Mouse (Mus musculus) gastrocnemius, adult 18-20 months (tissue): ENCODE data around the gene Bbs12. TPM values are rescaled to one million over a fixed set of nuclear protein-coding genes. Genes with fewer than 3 reads are reported as not detected.

ENCODE experiments used
- DNase-seq: peaks from one replicate; pipeline ENCODE4 v3.0.0; 2021; ENCODE audit warnings: low spot score
- total RNA-seq, 2 experiments: library from RNA; stranded (reverse); gene quantifications; 2 replicates each; pipeline ENCODE4 v1.2.3; 2021

Gene Bbs12
- total RNA-seq, 2 experiments from 2014 or later: 0.50 to 0.57 TPM

DNA sequence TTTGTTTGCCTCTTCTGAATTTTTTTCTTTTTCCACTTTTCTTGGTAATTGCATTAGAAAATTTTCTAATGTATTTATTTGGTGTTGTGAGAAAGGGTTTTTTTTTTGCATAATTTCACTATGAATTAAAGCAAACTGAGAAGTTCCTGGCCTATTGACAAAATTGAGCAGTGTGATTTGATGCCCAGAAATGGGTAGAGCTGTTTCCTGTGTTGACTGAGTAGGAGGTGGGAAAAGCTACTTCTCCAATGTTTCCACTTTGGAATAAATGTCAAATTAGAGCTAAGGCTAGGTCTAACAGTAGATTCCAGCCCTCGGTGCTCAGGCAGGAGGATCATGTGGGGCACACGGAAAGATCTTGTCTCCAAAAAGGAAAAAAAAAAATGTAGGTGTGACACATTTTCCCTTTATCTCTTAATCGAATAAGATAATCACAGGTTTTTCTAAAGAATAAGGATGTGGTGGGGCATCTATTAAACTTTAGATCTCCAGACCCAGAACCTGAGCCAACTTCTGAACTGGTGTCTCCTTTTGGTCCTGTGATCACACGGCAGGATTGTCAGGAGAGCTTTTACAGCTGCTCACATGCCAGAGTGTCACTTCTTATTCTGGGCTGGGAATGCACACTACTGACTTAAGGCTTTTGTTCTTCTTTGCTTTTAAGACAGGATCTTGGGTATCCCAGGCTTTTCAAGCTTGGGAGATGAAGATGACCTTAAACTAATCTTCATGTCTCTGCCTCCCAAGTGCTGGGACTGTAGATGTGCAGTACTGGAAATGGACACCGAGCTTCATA is 13.2 kb downstream of the Bbs12 start:
- no peak for DNase-seq

DNA sequence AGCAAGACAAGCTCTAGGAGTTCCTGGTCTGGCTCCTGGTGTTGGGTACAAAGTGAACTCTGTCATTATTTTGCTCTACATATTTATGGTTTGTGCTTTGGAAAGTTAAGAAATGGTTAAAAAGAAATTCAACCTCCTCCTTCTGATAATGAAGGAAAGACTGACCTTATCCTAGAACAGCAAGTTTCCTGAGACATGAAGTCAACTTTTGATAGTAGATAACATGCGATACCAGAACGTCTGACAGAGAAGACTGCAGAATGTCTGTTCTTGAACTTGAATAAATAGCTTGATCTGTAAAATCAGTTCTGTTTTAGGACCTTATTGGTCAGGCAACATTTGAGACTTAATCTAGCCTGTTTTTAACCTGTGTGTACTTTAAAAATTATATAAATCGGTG is 14.3 kb downstream of the Bbs12 start:
- no peak for DNase-seq

DNA sequence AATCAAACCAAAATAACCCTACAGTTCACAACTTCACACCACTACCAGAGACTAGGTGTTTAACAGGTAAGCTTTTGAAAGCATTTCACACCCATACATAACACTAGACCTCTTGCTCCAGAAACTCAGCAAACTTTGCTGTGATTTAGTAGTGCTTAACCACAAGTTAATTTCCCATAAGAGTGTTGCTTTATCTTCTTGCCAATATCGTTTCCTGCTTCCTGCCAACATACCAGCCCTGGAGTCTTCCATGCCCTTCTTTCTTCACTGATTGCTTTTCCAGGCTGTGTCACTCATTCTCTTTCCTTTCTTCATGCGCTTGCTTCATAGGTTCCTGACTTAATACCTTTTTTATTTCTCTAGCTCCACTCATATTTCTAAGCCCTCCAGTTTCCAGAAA is 16.1 kb downstream of the Bbs12 start:
- DNase-seq: no peak

DNA sequence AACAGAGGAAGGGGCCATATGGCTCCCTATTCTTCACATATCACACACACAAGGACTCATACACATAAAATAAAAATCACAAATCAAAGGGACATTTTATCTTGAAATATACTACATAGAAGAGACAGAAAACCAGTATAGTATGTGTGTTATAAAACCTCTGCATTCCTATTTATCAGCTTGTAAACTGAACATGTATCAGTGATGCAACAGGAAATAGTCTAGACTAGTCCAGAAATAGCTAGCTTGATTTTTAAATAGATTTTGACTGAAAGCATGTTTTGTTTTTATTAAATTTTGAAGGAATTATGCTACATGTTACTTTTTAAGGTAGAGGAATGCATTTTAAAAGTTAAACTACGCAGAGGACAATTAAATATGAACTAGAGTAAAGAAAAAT is 17.6 kb downstream of the Bbs12 start:
- no peak for DNase-seq

DNA sequence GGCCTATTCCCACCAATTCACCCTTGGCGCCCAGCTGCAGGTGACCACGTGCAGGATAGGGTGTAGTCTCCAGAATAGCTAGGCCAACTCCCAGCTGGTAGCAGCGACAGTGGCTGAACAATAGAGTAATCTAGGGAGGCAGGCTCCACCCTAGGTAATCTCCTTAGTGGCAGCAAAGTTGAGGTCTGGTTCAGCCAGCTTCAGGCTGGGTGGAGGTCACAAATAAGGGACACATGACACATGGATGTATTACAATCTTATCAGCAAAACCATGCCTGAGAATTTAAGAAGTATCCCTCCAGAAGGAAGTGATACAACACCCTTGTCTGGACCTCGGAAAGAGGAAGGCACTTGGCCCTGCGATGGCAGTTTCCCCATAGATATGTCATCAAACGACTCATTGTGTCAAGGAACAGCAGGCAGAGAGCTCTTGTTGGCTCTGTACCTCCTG is 19.7 kb downstream of the Bbs12 start:
- DNase-seq: no peak

DNA sequence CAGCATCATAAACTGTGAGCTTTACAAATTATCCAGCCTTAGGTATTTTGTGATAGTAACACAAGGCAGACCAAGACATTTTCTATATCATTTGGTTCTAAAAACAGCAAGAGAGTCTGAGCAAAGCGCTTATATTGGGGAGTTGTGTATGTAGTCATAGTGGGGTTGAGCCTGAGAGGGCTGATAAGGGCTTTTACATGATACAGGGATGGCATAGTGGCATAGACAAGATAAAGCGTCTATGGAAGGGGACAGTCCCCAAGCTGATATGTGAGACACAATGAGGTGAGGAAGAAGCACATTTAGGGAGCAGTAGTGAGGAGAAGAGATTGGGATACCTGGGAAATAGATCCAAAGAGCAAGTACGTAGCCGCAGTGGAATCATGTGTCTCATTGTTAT is 21.7 kb downstream of the Bbs12 start:
- DNase-seq: no peak

DNA sequence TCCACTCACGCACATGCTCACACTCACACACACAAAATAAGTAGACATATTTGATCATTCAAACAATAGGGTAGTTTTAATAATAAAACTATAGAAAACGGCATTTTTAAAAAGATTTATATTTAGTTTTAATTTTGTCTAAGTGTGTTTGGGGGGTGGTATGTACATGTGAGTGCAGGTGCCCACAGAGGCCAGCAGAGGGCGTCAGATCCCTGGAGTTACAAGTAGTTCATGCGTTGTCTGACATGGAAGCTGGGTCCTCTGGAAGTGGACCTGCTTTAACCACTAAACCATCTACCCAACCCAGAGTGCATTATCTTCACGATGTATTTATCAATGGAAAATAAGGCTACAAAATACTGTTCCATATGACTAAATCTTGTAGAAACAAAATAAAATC is 28.8 kb downstream of the Bbs12 start:
- peak; percentile 63 for DNase-seq

DNA sequence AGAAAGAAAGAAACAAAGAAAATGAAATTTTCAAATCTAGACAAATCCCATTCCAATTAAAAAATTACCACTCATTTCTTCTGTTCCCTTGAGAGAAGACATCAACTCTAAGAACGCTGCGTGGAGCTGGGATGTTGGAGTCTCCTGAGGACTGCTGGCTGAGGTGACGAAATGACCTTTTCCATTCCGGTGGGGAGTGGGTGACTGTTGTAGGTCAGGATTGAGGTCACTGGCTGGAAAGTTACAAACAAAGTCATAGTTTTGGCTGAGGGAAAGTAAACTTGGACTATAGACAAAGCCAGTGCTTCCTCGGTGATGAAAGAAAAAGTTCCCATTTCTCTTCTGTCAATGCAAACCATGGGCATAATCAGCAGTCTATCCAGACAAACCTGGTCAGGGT is 30.5 kb downstream of the Bbs12 start:
- DNase-seq: peak; percentile 41

DNA sequence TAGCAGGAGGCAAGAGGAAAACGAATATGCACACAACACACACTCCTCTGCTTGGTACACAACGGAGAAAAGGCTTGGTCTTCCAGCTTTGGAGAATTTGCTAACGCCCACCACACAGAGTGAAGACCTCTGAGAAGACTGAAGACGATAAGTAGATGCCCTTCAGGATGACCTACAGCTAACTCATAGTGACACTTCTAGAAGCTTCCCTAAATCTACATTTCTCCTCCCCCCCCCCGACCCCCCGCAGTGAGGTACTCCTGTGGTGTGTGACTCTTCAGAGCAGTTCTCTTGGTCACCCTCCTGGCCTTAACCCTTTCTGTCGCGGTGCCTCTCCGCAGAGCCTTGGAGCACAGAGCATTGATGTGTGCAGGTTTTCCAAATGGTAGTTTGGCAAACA is 35.3 kb downstream of the Bbs12 start:
- DNase-seq: no peak

DNA sequence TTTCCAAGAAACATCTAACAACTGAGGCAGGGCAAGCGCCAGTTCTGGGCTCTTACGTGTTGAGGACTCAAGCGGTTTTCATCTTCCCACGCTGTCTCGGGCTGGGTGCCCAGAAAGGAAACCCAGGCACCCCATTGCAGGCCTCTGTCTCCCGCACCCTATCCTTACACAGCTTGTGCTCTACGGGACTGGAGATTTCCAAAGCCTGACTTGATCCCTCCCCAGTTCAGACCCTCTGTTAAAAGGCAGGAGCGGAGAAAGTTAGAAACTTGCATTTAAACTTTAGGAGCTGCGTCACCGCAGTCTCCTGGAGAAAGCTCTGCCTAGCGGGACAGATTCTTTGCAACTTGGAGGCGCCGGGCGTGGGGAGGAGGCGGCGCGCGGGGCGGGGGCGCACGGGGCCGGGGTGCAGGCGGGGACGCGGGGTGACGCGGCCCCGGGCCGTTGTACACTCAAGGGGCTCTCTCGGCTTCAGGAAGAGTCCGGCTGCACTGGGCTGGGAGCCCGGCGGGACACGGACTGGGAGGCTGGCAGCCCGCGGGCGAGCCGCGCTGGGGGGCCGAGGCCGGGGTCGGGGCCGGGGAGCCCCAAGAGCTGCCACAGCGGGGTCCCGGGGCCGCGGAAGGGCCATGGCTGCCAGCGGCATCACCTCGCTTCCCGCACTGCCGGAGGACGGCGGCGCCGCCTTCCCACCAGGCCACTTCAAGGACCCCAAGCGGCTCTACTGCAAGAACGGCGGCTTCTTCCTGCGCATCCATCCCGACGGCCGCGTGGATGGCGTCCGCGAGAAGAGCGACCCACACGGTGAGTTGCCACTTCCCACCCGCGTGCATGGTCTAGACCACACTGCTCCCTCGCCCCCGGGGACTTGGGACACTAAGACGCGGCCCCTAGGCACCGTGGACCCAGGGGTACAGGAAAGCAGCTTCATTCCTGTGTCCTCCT is 36.1 kb downstream of the Bbs12 start, which contains the start of gene Fgf2:
Fgf2 (plus strand) TSS at position 126 of the 945 bp plus-strand sequence.
- peak; percentile 56 for DNase-seq

DNA sequence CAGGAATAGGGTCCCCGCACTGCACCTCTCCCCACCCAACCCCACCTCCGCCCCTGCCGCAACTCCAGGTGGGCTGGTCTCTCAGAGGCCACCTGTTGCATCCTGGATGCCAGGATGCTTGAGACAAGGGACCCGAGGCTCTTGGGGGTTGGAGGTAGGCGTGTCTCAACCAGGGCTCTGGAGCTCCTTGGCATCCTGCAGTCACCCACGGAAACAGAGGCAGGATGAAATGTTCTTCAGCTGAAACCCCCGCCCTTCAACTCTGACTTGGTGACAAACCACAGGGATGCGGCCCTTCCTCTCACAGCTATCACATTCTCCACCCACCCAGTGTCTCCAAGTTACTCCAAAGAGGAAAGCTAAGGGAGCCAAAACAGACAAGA is 36.8 kb downstream of the Bbs12 start:
- DNase-seq: no peak

DNA sequence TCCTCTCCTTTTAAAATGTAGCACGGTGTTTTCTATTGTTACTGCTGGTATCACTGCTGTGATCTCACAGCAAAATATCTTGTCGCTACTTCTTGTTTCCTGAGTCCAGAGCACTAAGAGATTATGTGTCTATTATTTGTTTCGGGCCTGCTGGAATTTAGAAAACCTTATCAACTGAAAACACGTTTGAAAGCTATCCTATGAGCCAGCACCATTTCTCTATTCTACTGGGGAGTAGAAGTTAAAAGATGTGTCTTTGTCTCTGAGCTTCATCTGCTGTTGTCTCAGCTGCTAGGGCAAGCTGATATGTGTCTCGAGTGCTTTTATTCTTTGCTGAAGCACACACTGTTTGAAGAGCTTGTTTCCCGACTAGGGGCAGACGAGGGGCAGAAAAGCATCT is 38.0 kb downstream of the Bbs12 start:
- DNase-seq: no peak

DNA sequence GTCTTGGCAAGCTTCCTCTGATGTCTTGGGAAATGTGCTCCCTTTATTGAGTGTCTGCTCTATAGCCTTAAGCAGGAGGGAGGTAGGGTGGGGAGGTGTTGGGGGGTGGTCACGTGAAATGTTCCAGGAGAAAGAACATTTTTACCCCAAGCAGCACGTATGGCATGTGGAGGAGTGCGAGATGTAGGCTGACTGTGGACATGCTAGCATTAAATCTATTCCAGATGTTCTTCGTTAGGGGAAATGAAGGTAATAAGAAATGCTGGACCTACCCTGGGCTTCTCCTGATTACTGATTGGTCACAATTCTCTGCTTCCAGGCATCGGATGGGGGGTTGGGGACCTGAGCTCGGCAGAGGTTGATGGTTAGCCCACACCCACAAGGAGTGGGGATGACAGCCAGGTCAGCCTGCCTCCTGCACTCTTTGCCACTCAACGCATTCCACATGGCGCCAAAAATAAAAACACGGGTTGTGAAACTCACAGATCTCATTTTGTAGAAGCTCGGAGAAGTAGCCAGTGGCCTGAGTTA is 41.7 kb downstream of the Bbs12 start:
- peak; percentile 69 for DNase-seq

DNA sequence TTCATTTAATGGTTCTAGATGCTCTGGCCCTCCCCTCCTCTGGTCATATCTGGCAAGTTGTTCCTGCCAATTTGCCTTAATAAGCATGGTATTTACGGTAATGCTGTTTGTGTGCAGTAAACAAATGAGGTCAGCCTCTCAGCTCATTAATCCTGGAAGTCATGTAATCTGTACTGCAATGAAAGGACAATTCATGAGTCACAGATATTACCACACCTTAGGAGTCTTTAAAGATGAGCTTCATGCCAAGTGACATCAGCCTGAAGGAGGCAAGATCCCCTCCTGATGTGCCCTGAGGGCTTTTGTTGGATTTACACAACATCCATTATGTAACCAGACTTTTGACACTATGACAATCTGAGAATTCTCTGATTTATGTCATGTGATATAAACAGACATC is 42.4 kb downstream of the Bbs12 start:
- peak; percentile 27 for DNase-seq

DNA sequence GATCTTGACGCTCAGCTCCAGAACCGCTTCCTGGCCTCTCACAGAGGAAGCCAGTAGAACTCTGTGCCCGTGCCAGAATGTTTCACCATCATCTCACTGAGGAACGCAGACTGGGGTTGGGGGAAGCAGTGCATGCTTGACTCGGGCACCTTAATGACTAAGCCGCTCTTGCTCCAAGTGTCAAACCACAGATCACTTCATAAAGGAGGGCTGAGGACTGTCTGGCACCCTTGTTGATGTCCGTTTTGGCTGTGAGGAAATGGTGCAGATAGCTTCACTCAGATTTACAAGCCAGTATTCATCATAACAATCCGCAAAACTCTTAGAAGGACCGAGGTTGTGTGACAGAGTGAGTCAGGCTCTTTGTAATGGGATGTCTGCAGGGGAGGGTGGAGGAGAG is 48.4 kb downstream of the Bbs12 start:
- DNase-seq: no peak

DNA sequence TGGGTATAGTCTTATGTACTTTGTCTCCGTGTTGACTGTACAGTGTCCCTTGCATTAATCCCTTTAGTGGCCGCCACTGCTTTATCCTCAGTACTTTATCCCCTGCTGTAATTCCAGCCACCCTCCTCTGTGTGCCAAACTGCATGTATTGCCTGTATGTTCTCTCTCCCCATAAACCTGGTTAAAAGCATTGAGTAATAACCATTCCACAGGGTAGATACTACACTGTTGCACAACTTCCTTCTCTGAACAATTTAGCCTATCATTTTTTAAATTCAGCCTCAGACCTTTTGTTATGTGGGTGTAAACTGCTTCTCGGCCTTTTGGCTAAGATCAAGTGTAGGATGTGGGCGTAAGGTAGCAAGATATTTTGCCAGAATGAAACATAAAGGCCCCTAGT is 52.8 kb downstream of the Bbs12 start:
- DNase-seq: no peak

DNA sequence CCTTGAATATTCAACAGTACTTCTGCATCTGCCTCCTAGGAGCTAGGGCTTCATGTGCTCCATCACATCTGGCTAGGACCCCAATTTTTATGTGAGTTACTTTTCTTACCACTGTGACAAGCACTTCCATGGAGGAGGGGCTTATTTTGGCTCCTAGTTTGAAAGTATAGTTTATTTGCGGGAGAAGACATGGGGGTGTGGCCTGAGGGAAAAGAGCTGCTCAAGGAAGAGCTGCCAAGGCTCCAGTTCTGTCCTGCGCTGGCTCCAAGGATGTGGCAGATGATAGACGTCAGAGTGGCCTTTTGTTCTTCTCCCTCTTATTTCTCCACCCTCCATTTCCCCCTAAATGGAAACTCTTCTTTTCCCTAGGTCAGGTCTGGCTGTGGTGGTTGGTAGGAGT is 53.6 kb downstream of the Bbs12 start:
- DNase-seq: no peak

DNA sequence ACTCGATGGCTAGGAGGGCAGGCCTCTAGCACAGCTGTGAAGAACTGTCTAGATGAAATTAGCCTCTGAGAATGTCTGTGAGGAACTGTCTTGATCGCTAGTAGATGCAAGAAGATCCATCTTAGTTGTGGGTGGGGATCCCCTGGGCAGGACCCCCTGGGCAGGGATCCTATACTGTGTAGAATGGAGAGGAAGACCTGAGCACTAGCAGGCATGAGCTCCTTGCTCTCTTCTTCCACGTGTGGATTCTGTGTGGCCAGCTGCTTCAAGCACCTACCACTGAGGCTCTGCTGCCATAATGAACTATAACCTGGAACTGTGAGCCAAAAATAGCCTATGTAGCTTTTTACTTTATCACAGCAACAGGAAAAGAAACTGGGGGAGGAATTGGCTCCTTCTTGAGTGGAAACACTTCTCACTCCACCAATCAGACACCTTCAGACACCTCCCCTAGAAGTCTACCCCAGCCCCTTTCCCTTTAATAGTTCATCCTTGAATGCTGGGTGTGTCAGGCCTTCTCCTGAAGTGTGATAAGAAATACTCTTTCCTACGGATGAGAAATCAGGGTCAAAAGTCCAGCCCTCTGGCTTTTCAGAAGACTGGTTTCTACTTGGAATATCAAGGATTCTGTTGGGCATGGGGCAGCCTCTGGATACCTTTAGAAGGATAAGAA is 54.2 kb downstream of the Bbs12 start:
- no peak for DNase-seq

DNA sequence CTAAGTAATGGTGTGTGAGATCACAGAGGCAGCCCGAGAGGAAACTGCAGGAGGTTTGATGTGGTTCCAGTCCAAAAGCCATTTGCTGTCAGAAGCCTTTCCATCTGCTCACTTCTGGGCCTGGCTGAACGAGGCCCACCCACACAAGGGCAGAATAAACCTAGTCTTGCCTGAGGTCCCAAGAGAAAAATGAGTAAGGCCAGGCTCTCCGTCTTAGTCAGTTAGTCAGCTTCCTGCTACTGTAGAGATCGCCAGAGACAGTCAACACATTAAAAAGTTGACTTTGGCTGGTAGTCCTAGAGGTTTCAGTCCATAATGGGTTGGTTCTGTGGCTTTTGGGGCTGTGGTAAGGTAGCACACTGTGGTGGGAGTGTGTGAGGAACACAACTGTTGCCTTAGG is 58.1 kb downstream of the Bbs12 start:
- DNase-seq: no peak
